Mouse (Mus musculus) right cerebral cortex, postnatal 10 days (tissue): ENCODE results near the gene Adamts14.

Experiments
- DNase-seq, 2 experiments: peaks; one replicate each; pipeline ENCODE4 v3.0.0; 2021; ENCODE audit warnings: low spot score in 2 of 2

The Adamts14 gene

GRCm38 (mm10) chr10:61273081-61273843, at the start of gene Adamts14:
Adamts14 (minus strand) TSS chr10:61273438.
- no peak for DNase-seq

GRCm38 (mm10) chr10:61318527-61318926, 45.3 kb upstream of the Adamts14 start:
- no peak for DNase-seq

GRCm38 (mm10) chr10:61315324-61315880, 42.2 kb upstream of the Adamts14 start:
- DNase-seq, result no peak

GRCm38 (mm10) chr10:61313750-61314149, 40.5 kb upstream of the Adamts14 start:
- DNase-seq, result no peak

- no peak for DNase-seq
Measured at GRCm38 (mm10) chr10:61312754-61313153, 39.5 kb upstream of the Adamts14 start.

DNA sequence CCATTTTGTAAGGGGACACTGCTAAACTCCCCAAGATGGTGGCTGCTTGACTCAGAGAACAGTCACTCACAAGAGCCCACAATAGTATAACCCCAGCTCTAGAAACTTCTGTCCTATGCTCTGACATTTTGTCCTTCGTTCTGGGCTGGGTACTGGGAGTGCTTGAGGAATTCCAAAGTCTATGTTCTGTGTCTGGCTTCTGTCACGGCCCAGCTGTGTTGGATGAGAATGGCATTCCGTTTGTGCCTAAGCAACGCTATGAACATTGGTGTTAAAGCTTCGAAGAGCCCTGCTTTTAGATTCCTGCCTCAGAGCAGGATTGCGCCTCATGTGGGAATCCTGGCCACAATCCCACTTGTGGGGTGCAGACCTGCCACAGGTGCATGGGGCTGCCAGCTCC, 38.9 kb upstream of the Adamts14 start:
- no peak for DNase-seq

- DNase-seq, result no peak
Measured at GRCm38 (mm10) chr10:61308706-61309320, 35.6 kb upstream of the Adamts14 start.

- DNase-seq, result no peak
Measured at GRCm38 (mm10) chr10:61305928-61306590, 32.8 kb upstream of the Adamts14 start.

GRCm38 (mm10) chr10:61304046-61304445, 30.8 kb upstream of the Adamts14 start:
- no peak for DNase-seq

GRCm38 (mm10) chr10:61300996-61301395, 27.8 kb upstream of the Adamts14 start:
- DNase-seq, result no peak

DNA sequence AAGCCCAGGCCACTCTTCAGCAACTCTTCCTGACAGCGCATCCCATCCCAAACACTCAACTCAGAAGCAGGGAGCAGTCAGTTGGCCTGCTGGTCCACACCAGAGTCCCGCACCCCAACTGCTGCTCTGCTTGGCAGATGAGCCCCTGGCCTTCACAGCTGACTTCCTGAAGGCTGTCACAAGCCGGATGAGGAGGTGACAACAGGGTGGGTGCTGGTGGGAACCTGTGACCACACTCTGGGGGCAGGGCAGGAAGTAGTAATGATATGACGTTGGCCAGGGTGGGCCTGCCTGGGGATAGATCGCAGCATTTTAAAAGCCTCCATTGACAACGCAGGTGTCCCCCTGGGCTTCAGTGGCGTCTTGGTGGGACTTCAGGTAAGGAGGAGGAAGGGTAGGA, 24.2 kb upstream of the Adamts14 start, which contains the start of gene Prf1:
TSS of gene Prf1 (plus strand) at position 357 of the 400 bp plus-strand sequence.
- DNase-seq, result no peak

GRCm38 (mm10) chr10:61296713-61297445, 23.6 kb upstream of the Adamts14 start:
- peak in 1 of 2 experiments; percentile 43 for DNase-seq

- DNase-seq, result peak in 1 of 2 experiments; percentile 37
Measured at GRCm38 (mm10) chr10:61294242-61294641, 21.0 kb upstream of the Adamts14 start.

DNA sequence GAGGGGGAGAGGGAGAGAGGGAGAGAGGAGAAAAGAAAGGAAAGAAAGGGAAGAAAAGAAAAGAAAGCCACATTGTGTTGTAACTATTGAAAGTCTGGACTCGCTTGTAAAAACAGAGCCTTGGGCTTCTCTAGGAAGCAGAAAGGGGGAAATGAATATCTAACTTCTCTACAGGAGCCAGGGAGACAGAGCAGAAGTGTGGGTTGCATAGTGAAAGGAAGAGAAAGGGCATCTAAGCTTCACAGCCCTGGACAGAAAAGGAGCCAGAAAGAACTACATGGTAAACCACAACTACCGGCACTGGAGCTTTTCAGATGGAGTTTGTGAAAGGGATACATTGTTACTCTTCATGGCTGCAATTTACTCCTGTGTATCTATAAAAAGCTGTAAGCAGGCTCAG, 17.2 kb upstream of the Adamts14 start:
- no peak for DNase-seq

DNA sequence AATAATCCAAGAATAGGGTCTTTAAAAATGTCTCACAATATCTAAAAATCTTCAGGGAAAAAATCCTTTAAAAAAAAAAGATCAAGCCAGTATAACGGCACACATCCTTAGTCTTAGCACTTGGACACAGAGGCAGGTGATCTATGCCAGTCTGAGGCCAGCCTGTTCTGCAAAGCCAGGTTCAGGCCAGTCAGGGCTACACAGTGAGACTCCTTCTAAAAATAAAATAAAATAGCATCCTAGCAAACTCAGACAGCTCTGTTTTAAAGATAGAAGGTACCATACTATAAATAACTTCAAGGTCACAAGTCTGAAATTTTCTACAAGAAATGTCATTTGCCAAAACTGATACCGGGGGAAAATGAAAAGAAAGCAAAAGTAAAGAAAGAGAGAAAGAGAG, 16.8 kb upstream of the Adamts14 start:
- DNase-seq, result no peak

- DNase-seq, result no peak
Measured at GRCm38 (mm10) chr10:61286246-61286645, 13.0 kb upstream of the Adamts14 start.

- no peak for DNase-seq
Measured at GRCm38 (mm10) chr10:61285271-61285670, 12.0 kb upstream of the Adamts14 start.

GRCm38 (mm10) chr10:61284309-61284708, 11.1 kb upstream of the Adamts14 start:
- DNase-seq, result no peak

GRCm38 (mm10) chr10:61281115-61281514, 7.9 kb upstream of the Adamts14 start:
- DNase-seq, result no peak

- no peak for DNase-seq
Measured at GRCm38 (mm10) chr10:61277918-61278674, 4.9 kb upstream of the Adamts14 start.

DNA sequence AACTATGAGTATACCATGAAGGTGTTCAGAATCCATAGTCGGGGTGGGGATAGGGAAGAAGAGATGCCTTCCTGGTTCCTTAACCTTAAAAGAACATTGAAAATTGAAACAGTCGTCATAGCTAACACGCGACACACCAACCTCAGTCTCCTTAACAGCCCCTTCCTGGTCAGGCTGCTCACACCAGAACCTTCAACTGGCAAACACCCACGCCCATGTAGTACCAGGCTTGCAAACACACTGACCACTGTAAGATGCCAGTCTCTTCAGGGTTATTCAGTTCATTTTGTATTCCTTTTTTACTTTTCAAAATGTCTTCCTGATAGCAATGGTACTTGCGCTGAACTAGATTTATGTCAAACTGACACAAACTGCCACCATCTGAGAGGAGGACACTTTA, 3.8 kb upstream of the Adamts14 start:
- no peak for DNase-seq
